Mouse (Mus musculus) lung, postnatal 0 days (tissue): ENCODE data around the gene Glis1.

Experiments
- CTCF ChIP-seq: IDR thresholded peaks from 2 replicates; pipeline ENCODE4 v1.5.1; 2016; ENCODE audit warnings: antibody characterized with exemption, mild to moderate bottlenecking
- EP300 ChIP-seq: IDR thresholded peaks from 2 replicates; pipeline ENCODE4 v1.6.1; 2016; ENCODE audit warnings: antibody characterized with exemption, mild to moderate bottlenecking, control low read depth

GRCm38 (mm10) chr4:107518766-107519165 is 84.4 kb downstream of the Glis1 start:
- no peak for TF ChIP-seq CTCF
- no peak for TF ChIP-seq EP300
